Mouse (Mus musculus) erythroid progenitor cell, adult 5-6 weeks (primary cell): ENCODE data around the gene Olfr569. TPM values are rescaled to one million over a fixed set of nuclear protein-coding genes. Genes with fewer than 3 reads are reported as not detected.

Source experiments
- ATAC-seq: replicated peaks from 2 replicates; pipeline ENCODE4 v1.8.0; 2016; ENCODE audit warnings: moderate number of reproducible peaks, mild to moderate bottlenecking, moderate TSS enrichment, inconsistent platforms; ENCODE audit not compliant: poor library complexity, low FRiP score, severe bottlenecking
- total RNA-seq, 2 experiments: library from RNA; stranded (forward) in 1 of 2; stranded (reverse) in 1 of 2; fragments of 150-400 nt in 1 of 2; fragments of 186-747, 209-891 nt in 1 of 2; gene quantifications; 2 replicates each; pipeline versions ENCODE4 v1.2.3 to v1.2.4; 2015 to 2017; ENCODE audit warnings: low replicate concordance in 2 of 2

Gene Olfr569
- total RNA-seq (2015; ENCODE audit: low replicate concordance) (not detected in 2 replicates), total RNA-seq (2017; ENCODE audit: low replicate concordance) (not detected in 2 replicates)

DNA sequence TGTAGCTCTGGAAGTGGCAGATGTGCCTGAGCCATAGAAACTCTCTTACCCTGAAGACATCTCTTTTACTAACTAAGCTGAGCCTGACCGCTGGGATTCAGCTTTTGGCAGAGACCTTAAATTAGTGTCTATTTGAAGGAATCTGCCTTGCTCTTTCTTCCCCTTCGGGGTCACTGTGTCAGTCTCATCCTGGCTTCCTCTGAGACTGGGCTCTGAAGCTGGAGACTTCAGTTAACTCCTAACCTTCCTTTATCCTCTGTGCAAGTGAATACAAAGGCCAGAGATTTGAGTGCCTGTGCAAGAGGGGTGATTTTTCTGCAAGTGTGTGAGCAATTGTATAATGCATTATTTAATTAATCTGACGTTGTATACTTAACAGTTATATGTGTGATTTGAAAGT lies at the start of gene Olfr569:
Gene Olfr569, minus strand, starts transcription at position 101 of the 400 bp plus-strand sequence.
- no peak for ATAC-seq

DNA sequence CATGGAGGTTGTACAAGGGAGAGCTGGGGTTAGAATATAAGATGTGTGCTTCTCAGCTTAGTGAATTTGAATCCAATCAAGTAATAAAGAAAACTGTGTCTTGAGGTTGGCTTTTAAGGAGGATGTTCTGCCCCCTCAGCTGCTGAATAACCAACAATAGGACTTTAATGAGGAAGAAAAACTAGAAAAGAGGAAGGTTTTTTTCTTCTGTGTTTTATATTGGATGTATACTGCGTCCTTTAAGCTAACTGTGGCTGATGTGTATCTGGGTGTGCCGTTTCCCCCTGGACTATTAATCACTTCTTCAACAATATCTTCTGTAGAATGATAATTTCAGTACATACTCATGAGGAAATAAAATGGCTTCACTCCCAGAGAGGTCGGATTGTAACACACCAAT lies 36.4 kb upstream of the Olfr569 start:
- no peak for ATAC-seq

DNA sequence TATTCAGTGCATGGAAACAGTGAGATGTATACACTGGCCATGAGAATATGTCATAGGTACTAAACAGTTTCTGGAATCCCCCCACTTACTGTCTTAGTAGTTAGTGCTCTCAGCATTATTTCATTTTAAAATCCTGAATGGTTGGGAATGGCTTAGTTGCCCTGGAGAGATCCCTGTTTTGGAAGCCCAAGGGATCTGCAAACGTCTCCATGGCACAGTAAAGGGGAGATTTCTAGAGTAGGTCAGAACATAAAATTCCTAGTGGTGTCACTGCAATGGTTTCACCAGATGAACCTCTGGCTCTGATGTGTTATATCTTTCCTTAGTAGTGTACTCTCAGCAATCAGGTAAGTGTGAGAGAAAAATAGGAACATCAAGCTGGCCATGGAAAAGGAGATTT lies 33.4 kb upstream of the Olfr569 start, which contains the start of gene Olfr572:
Gene Olfr572, plus strand, starts transcription at position 301 of the 400 bp plus-strand sequence.
- ATAC-seq, result no peak

DNA sequence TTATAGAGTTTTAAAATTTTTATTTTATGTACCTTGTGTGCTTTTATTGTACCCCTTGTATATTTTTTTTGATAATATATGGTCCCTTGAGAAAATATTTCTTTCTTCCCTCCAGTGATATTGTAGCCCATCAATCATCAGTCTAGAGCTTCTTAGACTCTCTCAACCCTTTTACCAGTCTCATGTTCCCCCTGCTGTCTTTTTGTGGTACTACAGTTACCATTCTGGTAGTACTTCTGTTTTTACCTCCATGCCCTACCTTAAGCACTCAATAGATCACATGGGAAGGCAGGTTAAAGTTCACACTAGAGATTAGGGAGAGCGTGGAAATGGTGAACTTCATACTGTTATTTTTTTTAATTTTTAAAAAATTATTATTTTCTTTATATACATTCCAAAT lies 28.9 kb upstream of the Olfr569 start:
- ATAC-seq, result no peak

DNA sequence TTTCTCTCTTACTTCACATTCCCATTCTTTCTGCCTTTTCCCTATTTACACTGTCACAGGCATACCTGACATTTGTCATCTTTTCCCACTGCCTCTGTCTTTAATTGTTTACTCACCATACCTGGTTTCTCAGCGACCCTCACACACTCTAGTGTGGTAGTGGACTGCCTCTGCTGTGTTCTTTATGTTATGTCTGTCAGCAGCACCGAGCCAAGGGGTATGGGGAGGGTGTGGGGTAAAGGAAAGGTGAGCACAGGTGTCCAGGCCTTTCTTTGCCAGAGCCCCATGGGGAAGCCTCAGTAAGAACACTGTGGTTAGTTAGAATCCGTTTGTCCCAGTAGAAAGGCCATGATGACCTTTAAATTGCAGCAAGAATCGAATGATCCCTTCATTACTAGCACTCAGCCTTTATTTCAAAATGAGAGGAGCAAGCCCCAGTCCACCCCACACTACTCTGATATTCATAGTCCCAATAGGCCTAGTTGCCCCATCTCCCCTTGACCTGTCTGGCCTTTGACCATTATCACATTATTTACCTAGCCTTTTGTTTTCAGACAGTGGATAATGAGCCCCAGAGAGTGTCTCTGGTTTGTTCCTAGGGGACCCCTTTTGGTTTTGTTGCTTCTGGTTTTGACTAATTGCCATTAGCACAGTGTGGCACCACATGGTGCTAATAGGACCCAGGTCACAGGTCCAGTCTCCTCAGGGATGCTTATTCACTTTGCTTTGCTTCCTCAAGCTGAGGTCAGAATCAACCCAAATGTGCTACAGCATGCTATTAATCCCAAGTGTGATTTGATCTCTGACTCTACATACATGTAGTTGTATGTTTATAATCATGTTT lies 26.6 kb upstream of the Olfr569 start, which contains the start of gene Olfr571:
Gene Olfr571, minus strand, starts transcription at position 505 of the 844 bp plus-strand sequence.
- ATAC-seq, result no peak

DNA sequence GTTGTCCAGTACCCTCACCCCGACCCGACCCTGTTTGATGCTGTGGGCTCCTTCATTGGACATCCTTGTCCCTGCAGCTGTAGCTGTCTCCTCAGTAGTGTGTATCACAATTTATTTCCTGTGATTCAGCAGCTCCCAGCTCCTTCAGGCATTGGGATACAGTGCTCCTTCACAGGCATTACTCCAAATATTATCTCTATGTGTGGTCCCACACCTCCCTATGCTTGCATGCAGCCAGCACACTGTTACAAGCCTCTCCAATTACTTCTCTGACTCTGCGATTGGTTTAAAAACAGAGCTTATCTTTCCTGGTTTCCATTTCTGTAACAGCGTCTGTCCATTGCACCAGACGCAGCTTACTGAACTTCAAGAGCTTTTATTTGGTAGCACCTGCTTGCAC lies 25.7 kb upstream of the Olfr569 start:
- no peak for ATAC-seq

DNA sequence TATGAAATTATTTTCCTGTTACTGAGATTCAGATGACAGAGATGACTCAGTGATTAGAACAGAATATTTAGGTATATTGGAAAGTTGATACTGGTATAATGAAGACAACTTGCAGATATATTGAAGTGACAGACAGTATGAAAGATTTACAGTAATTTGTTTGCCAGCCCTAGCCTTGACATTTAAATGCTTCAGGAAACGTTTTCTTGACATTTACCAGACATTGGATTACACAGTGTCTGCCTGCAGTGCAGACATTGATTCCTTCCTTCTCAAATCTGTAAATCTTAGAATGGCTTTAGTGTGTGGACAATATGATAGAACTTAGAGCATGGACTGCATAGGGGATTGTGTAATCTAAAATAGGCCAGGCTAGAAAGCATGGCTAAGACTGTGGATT lies 24.6 kb upstream of the Olfr569 start:
- no peak for ATAC-seq

DNA sequence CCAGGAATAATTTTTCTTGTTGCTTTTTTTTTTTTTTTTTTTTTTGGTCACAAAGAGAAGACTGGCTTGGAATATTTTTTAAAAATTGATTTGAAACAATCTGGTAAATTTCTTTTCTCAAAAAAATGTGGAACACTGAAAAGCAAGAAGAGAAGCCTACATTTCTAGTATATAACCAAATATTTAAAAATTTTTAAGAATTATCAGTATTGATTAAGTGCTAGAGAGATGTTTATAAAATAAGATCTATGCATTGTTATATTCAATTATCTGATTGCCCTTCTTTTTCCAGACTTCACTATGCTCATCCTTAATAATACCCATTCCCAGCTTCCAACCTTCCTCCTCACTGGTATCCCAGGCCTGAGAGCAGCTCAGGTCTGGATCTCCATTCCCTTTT lies 13.9 kb downstream of the Olfr569 start, which contains the start of gene Olfr568:
Gene Olfr568, plus strand, starts transcription at position 301 of the 400 bp plus-strand sequence.
- no peak for ATAC-seq

DNA sequence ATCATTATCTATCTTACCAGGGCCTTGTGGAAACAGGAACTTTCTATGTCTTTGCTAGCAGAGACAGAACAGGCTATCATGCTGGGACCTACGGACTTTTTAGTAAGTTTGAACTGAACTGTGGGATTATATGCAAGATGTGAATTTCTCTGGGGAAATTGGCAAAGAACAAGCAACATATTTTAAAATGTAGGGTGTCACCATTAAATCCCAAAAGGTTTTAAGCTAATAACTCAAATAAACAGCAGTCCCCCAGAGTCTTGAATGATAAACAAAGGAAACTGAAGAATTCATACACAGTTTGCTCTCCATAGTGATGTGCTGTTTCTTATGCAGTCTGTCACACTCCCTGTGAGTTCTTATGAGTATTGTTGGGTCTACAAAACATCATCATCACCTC lies 32.0 kb downstream of the Olfr569 start, which contains the start of gene Olfr566:
Gene Olfr566, minus strand, starts transcription at position 101 of the 400 bp plus-strand sequence.
- ATAC-seq, result no peak

DNA sequence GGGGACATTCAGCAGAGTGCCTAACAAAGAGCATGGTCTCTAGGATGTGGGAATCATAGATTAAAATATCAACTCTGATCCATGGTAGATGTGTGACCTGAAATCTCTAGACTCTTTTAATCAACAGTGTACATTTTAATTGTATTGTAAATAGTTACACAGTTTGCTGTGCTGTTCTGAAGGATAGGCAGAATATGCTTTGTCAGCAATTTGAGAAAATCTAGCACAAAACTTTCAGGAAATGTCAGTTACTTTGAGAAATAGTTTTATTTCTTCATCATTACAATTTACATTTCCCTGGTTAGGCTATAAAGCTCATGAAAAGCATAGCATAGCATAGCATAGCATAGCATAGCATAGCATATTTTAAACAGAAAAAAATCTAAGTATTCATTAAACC lies 34.9 kb downstream of the Olfr569 start:
- no peak for ATAC-seq

Other genes starting within 250 kb of the Olfr569 start
- gene Olfr555, start 232.1 kb downstream of the Olfr569 start, total RNA-seq (2015; ENCODE audit: low replicate concordance), result not detected in 2 replicates
- not detected in 2 replicates for gene Olfr555, start 232.1 kb downstream of the Olfr569 start, total RNA-seq (2017; ENCODE audit: low replicate concordance)
- gene Olfr556, start 226.0 kb downstream of the Olfr569 start, total RNA-seq (2015; ENCODE audit: low replicate concordance), result not detected in 2 replicates
- not detected in 2 replicates for gene Olfr556, start 226.0 kb downstream of the Olfr569 start, total RNA-seq (2017; ENCODE audit: low replicate concordance)
- 9.6 TPM in 1 of 2 replicates, not detected in the other for gene Trim68, start 203.6 kb downstream of the Olfr569 start, total RNA-seq (2015; ENCODE audit: low replicate concordance)
- 0.08 and 2.1 TPM in 2 replicates for gene Trim68, start 203.6 kb downstream of the Olfr569 start, total RNA-seq (2017; ENCODE audit: low replicate concordance)
- gene Olfr557, start 195.0 kb downstream of the Olfr569 start, total RNA-seq (2015; ENCODE audit: low replicate concordance), result not detected in 2 replicates
- gene Olfr557, start 195.0 kb downstream of the Olfr569 start, total RNA-seq (2017; ENCODE audit: low replicate concordance), result not detected in 2 replicates
- not detected in 2 replicates for gene Olfr558, start 188.7 kb downstream of the Olfr569 start, total RNA-seq (2015; ENCODE audit: low replicate concordance)
- not detected in 2 replicates for gene Olfr558, start 188.7 kb downstream of the Olfr569 start, total RNA-seq (2017; ENCODE audit: low replicate concordance)
- gene Olfr33, start 171.8 kb downstream of the Olfr569 start, total RNA-seq (2015; ENCODE audit: low replicate concordance), result not detected in 2 replicates
- not detected in 2 replicates for gene Olfr33, start 171.8 kb downstream of the Olfr569 start, total RNA-seq (2017; ENCODE audit: low replicate concordance)
- not detected in 2 replicates for gene Olfr559, start 163.4 kb downstream of the Olfr569 start, total RNA-seq (2015; ENCODE audit: low replicate concordance)
- gene Olfr559, start 163.4 kb downstream of the Olfr569 start, total RNA-seq (2017; ENCODE audit: low replicate concordance), result not detected in 2 replicates
- not detected in 2 replicates for gene Olfr560, start 131.5 kb downstream of the Olfr569 start, total RNA-seq (2015; ENCODE audit: low replicate concordance)
- not detected in 2 replicates for gene Olfr560, start 131.5 kb downstream of the Olfr569 start, total RNA-seq (2017; ENCODE audit: low replicate concordance)
- gene Olfr78, start 131.4 kb downstream of the Olfr569 start, total RNA-seq (2015; ENCODE audit: low replicate concordance), result not detected in 2 replicates
- gene Olfr78, start 131.4 kb downstream of the Olfr569 start, total RNA-seq (2017; ENCODE audit: low replicate concordance), result not detected in 2 replicates
- not detected in 2 replicates for gene Olfr561, start 119.7 kb downstream of the Olfr569 start, total RNA-seq (2015; ENCODE audit: low replicate concordance)
- not detected in 2 replicates for gene Olfr561, start 119.7 kb downstream of the Olfr569 start, total RNA-seq (2017; ENCODE audit: low replicate concordance)
- not detected in 2 replicates for gene Olfr564, start 87.4 kb downstream of the Olfr569 start, total RNA-seq (2015; ENCODE audit: low replicate concordance)
- not detected in 2 replicates for gene Olfr564, start 87.4 kb downstream of the Olfr569 start, total RNA-seq (2017; ENCODE audit: low replicate concordance)
- not detected in 2 replicates for gene Olfr566, start 32.1 kb downstream of the Olfr569 start, total RNA-seq (2015; ENCODE audit: low replicate concordance)
- gene Olfr566, start 32.1 kb downstream of the Olfr569 start, total RNA-seq (2017; ENCODE audit: low replicate concordance), result not detected in 2 replicates
- not detected in 2 replicates for gene Olfr568, start 13.8 kb downstream of the Olfr569 start, total RNA-seq (2015; ENCODE audit: low replicate concordance)
- gene Olfr568, start 13.8 kb downstream of the Olfr569 start, total RNA-seq (2017; ENCODE audit: low replicate concordance), result not detected in 2 replicates
- gene Olfr570, start 3.7 kb upstream of the Olfr569 start, total RNA-seq (2015; ENCODE audit: low replicate concordance), result not detected in 2 replicates
- not detected in 2 replicates for gene Olfr570, start 3.7 kb upstream of the Olfr569 start, total RNA-seq (2017; ENCODE audit: low replicate concordance)
- gene Olfr571, start 26.7 kb upstream of the Olfr569 start, total RNA-seq (2015; ENCODE audit: low replicate concordance), result not detected in 2 replicates
- not detected in 2 replicates for gene Olfr571, start 26.7 kb upstream of the Olfr569 start, total RNA-seq (2017; ENCODE audit: low replicate concordance)
- not detected in 2 replicates for gene Olfr572, start 33.5 kb upstream of the Olfr569 start, total RNA-seq (2015; ENCODE audit: low replicate concordance)
- not detected in 2 replicates for gene Olfr572, start 33.5 kb upstream of the Olfr569 start, total RNA-seq (2017; ENCODE audit: low replicate concordance)
- gene Olfr573-ps1, start 51.7 kb upstream of the Olfr569 start, total RNA-seq (2015; ENCODE audit: low replicate concordance), result not detected in 2 replicates
- not detected in 2 replicates for gene Olfr573-ps1, start 51.7 kb upstream of the Olfr569 start, total RNA-seq (2017; ENCODE audit: low replicate concordance)
- not detected in 2 replicates for gene Olfr574, start 57.6 kb upstream of the Olfr569 start, total RNA-seq (2015; ENCODE audit: low replicate concordance)
- not detected in 2 replicates for gene Olfr574, start 57.6 kb upstream of the Olfr569 start, total RNA-seq (2017; ENCODE audit: low replicate concordance)
- not detected in 2 replicates for gene Olfr575, start 67.9 kb upstream of the Olfr569 start, total RNA-seq (2015; ENCODE audit: low replicate concordance)
- not detected in 2 replicates for gene Olfr575, start 67.9 kb upstream of the Olfr569 start, total RNA-seq (2017; ENCODE audit: low replicate concordance)
- not detected in 2 replicates for gene Olfr576, start 71.8 kb upstream of the Olfr569 start, total RNA-seq (2015; ENCODE audit: low replicate concordance)
- not detected in 2 replicates for gene Olfr576, start 71.8 kb upstream of the Olfr569 start, total RNA-seq (2017; ENCODE audit: low replicate concordance)
- not detected in 2 replicates for gene Olfr577, start 85.1 kb upstream of the Olfr569 start, total RNA-seq (2015; ENCODE audit: low replicate concordance)
- gene Olfr577, start 85.1 kb upstream of the Olfr569 start, total RNA-seq (2017; ENCODE audit: low replicate concordance), result not detected in 2 replicates
- gene Olfr578, start 98.4 kb upstream of the Olfr569 start, total RNA-seq (2015; ENCODE audit: low replicate concordance), result not detected in 2 replicates
- not detected in 2 replicates for gene Olfr578, start 98.4 kb upstream of the Olfr569 start, total RNA-seq (2017; ENCODE audit: low replicate concordance)
- gene Olfr582, start 147.1 kb upstream of the Olfr569 start, total RNA-seq (2015; ENCODE audit: low replicate concordance), result not detected in 2 replicates
- gene Olfr582, start 147.1 kb upstream of the Olfr569 start, total RNA-seq (2017; ENCODE audit: low replicate concordance), result not detected in 2 replicates
- not detected in 2 replicates for gene Olfr583, start 160.4 kb upstream of the Olfr569 start, total RNA-seq (2015; ENCODE audit: low replicate concordance)
- not detected in 2 replicates for gene Olfr583, start 160.4 kb upstream of the Olfr569 start, total RNA-seq (2017; ENCODE audit: low replicate concordance)
- gene Olfr584, start 191.0 kb upstream of the Olfr569 start, total RNA-seq (2015; ENCODE audit: low replicate concordance), result not detected in 2 replicates
- not detected in 2 replicates for gene Olfr584, start 191.0 kb upstream of the Olfr569 start, total RNA-seq (2017; ENCODE audit: low replicate concordance)
- gene Olfr585, start 206.8 kb upstream of the Olfr569 start, total RNA-seq (2015; ENCODE audit: low replicate concordance), result not detected in 2 replicates
- gene Olfr585, start 206.8 kb upstream of the Olfr569 start, total RNA-seq (2017; ENCODE audit: low replicate concordance), result not detected in 2 replicates
- gene Olfr586, start 234.8 kb upstream of the Olfr569 start, total RNA-seq (2015; ENCODE audit: low replicate concordance), result not detected in 2 replicates
- gene Olfr586, start 234.8 kb upstream of the Olfr569 start, total RNA-seq (2017; ENCODE audit: low replicate concordance), result not detected in 2 replicates
- not detected in 2 replicates for gene Olfr588-ps1, start 250.0 kb upstream of the Olfr569 start, total RNA-seq (2015; ENCODE audit: low replicate concordance)
- 0.39 TPM in 1 of 2 replicates, not detected in the other for gene Olfr588-ps1, start 250.0 kb upstream of the Olfr569 start, total RNA-seq (2017; ENCODE audit: low replicate concordance)